Mouse (Mus musculus): ENCODE data around the gene Homer2. TPM values are rescaled to one million over a fixed set of nuclear protein-coding genes. Genes with fewer than 3 reads are reported as not detected.

The Homer2 gene
- polyA plus RNA-seq, 1 experiment from 2014 or later, result 16.0 TPM

GRCm38 (mm10) chr7:81649270-81649669 lies 58.1 kb downstream of the Homer2 start:
- WGBS, result 87% methylated on average over 8 of the region's 8 CpGs
- no peaks in the 10 kb centered on the region for H3K36me3 ChIP-seq (ENCODE audit: control insufficient read depth, insufficient read depth, low read length)
- no peak overlapping the region for H3K27ac ChIP-seq (ENCODE audit: low read depth, low read length)
- no peaks in the 10 kb centered on the region for H3K4me1 ChIP-seq (replicated peaks; ENCODE audit: control insufficient read depth, insufficient read depth, low read length)
- H3K4me3 ChIP-seq (ENCODE audit: low read depth, low read length), result no peak overlapping the region
- H3K4me2 ChIP-seq, result no peak overlapping the region
- DNase-seq (ENCODE audit: low spot score) (no peak), ATAC-seq (replicated peaks; ENCODE audit: low FRiP score) (no peak)
- no peaks in the 10 kb centered on the region for H3K9me3 ChIP-seq (ENCODE audit: control insufficient read depth, low read length)
- no peaks in the 10 kb centered on the region for H3K27me3 ChIP-seq (replicated peaks; ENCODE audit: control insufficient read depth, insufficient read depth, low read length)
- no peak overlapping the region for H3K9ac ChIP-seq (ENCODE audit: low read depth, low read length)

- H3K9me3 ChIP-seq (ENCODE audit: control insufficient read depth, low read length), result no peaks in the 10 kb centered on the region
- H3K27me3 ChIP-seq (replicated peaks; ENCODE audit: control insufficient read depth, insufficient read depth, low read length), result no peaks in the 10 kb centered on the region
- H3K4me1 ChIP-seq (replicated peaks; ENCODE audit: control insufficient read depth, insufficient read depth, low read length), result no peaks in the 10 kb centered on the region
- no peaks in the 10 kb centered on the region for H3K36me3 ChIP-seq (ENCODE audit: control insufficient read depth, insufficient read depth, low read length)
- no peak overlapping the region for H3K4me3 ChIP-seq (ENCODE audit: low read depth, low read length)
- no peak overlapping the region for H3K4me2 ChIP-seq
- DNase-seq (ENCODE audit: low spot score) (no peak), ATAC-seq (replicated peaks; ENCODE audit: low FRiP score) (no peak)
- no peak overlapping the region for H3K27ac ChIP-seq (ENCODE audit: low read depth, low read length)
- 76% methylated on average over 5 of the region's 5 CpGs for WGBS
- H3K9ac ChIP-seq (ENCODE audit: low read depth, low read length), result no peak overlapping the region
Observed at GRCm38 (mm10) chr7:81647959-81648358, 59.4 kb downstream of the Homer2 start.

GRCm38 (mm10) chr7:81644551-81645235 lies 62.6 kb downstream of the Homer2 start:
- no peak overlapping the region for H3K4me3 ChIP-seq (ENCODE audit: low read depth, low read length)
- DNase-seq (ENCODE audit: low spot score), result no peak
- no peaks in the 10 kb centered on the region for H3K9me3 ChIP-seq (ENCODE audit: control insufficient read depth, low read length)
- ATAC-seq (replicated peaks; ENCODE audit: low FRiP score), result no peak
- no peak overlapping the region for H3K27ac ChIP-seq (ENCODE audit: low read depth, low read length)
- no peaks in the 10 kb centered on the region for H3K4me1 ChIP-seq (replicated peaks; ENCODE audit: control insufficient read depth, insufficient read depth, low read length)
- no peak overlapping the region for H3K4me2 ChIP-seq
- 75% methylated on average over 7 of the region's 7 CpGs for WGBS
- H3K27me3 ChIP-seq (replicated peaks; ENCODE audit: control insufficient read depth, insufficient read depth, low read length), result no peaks in the 10 kb centered on the region
- no peak overlapping the region for H3K9ac ChIP-seq (ENCODE audit: low read depth, low read length)
- no peaks in the 10 kb centered on the region for H3K36me3 ChIP-seq (ENCODE audit: control insufficient read depth, insufficient read depth, low read length)

- H3K36me3 ChIP-seq (ENCODE audit: control insufficient read depth, insufficient read depth, low read length), result no peaks in the 10 kb centered on the region
- H3K27ac ChIP-seq (ENCODE audit: low read depth, low read length), result no peak overlapping the region
- H3K27me3 ChIP-seq (replicated peaks; ENCODE audit: control insufficient read depth, insufficient read depth, low read length), result no peaks in the 10 kb centered on the region
- 71% methylated on average over 6 of the region's 6 CpGs for WGBS
- H3K4me1 ChIP-seq (replicated peaks; ENCODE audit: control insufficient read depth, insufficient read depth, low read length), result no peaks in the 10 kb centered on the region
- no peaks in the 10 kb centered on the region for H3K9me3 ChIP-seq (ENCODE audit: control insufficient read depth, low read length)
- ATAC-seq (replicated peaks; ENCODE audit: low FRiP score) (no peak), DNase-seq (ENCODE audit: low spot score) (no peak)
- no peak overlapping the region for H3K4me2 ChIP-seq
- H3K4me3 ChIP-seq (ENCODE audit: low read depth, low read length), result no peak overlapping the region
- H3K9ac ChIP-seq (ENCODE audit: low read depth, low read length), result no peak overlapping the region
Observed at GRCm38 (mm10) chr7:81641101-81641500, 66.2 kb downstream of the Homer2 start.

- H3K4me1 ChIP-seq (replicated peaks; ENCODE audit: control insufficient read depth, insufficient read depth, low read length), result no peaks in the 10 kb centered on the region
- H3K36me3 ChIP-seq (ENCODE audit: control insufficient read depth, insufficient read depth, low read length), result no peaks in the 10 kb centered on the region
- DNase-seq (ENCODE audit: low spot score) (no peak), ATAC-seq (replicated peaks; ENCODE audit: low FRiP score) (no peak)
- no peaks in the 10 kb centered on the region for H3K27me3 ChIP-seq (replicated peaks; ENCODE audit: control insufficient read depth, insufficient read depth, low read length)
- no peaks in the 10 kb centered on the region for H3K9me3 ChIP-seq (ENCODE audit: control insufficient read depth, low read length)
- WGBS, result 86% methylated on average over 6 of the region's 6 CpGs
- no peak overlapping the region for H3K9ac ChIP-seq (ENCODE audit: low read depth, low read length)
- H3K4me3 ChIP-seq (ENCODE audit: low read depth, low read length), result no peak overlapping the region
- H3K27ac ChIP-seq (ENCODE audit: low read depth, low read length), result no peak overlapping the region
- no peak overlapping the region for H3K4me2 ChIP-seq
Observed at GRCm38 (mm10) chr7:81632586-81632985, 74.7 kb downstream of the Homer2 start.

- no peak overlapping the region for H3K4me2 ChIP-seq
- H3K27ac ChIP-seq (ENCODE audit: low read depth, low read length), result no peak overlapping the region
- H3K9me3 ChIP-seq (ENCODE audit: control insufficient read depth, low read length), result no peaks in the 10 kb centered on the region; the same call in 1 of the 2 replicates
- 89% methylated on average over 8 of the region's 8 CpGs for WGBS
- H3K4me3 ChIP-seq (ENCODE audit: low read depth, low read length), result no peak overlapping the region
- DNase-seq (ENCODE audit: low spot score) (no peak), ATAC-seq (replicated peaks; ENCODE audit: low FRiP score) (no peak)
- no peaks in the 10 kb centered on the region for H3K36me3 ChIP-seq (ENCODE audit: control insufficient read depth, insufficient read depth, low read length)
- no peaks in the 10 kb centered on the region for H3K4me1 ChIP-seq (replicated peaks; ENCODE audit: control insufficient read depth, insufficient read depth, low read length)
- no peak overlapping the region for H3K9ac ChIP-seq (ENCODE audit: low read depth, low read length)
- H3K27me3 ChIP-seq (replicated peaks; ENCODE audit: control insufficient read depth, insufficient read depth, low read length), result no peaks in the 10 kb centered on the region
Observed at GRCm38 (mm10) chr7:81631261-81631660, 76.1 kb downstream of the Homer2 start.

GRCm38 (mm10) chr7:81626460-81626859 lies 80.9 kb downstream of the Homer2 start:
- no peak overlapping the region for H3K9ac ChIP-seq (ENCODE audit: low read depth, low read length)
- H3K36me3 ChIP-seq (ENCODE audit: control insufficient read depth, insufficient read depth, low read length), result no peaks in the 10 kb centered on the region
- ATAC-seq (replicated peaks; ENCODE audit: low FRiP score) (no peak), DNase-seq (ENCODE audit: low spot score) (no peak)
- H3K27me3 ChIP-seq (replicated peaks; ENCODE audit: control insufficient read depth, insufficient read depth, low read length), result no peaks in the 10 kb centered on the region
- H3K27ac ChIP-seq (ENCODE audit: low read depth, low read length), result no peak overlapping the region
- no peak overlapping the region for H3K4me2 ChIP-seq
- H3K4me1 ChIP-seq (replicated peaks; ENCODE audit: control insufficient read depth, insufficient read depth, low read length), result no peaks in the 10 kb centered on the region
- 79% methylated on average over 2 of the region's 2 CpGs for WGBS
- no peaks in the 10 kb centered on the region; the same call in 1 of the 2 replicates for H3K9me3 ChIP-seq (ENCODE audit: control insufficient read depth, low read length)
- H3K4me3 ChIP-seq (ENCODE audit: low read depth, low read length), result no peak overlapping the region

GRCm38 (mm10) chr7:81623767-81624166 lies 83.6 kb downstream of the Homer2 start:
- Histone ChIP-seq H3K27ac (ENCODE audit: low read depth, low read length) (no peak overlapping the region), H3K4me2 (no peak overlapping the region), H3K36me3 (ENCODE audit: control insufficient read depth, insufficient read depth, low read length) (no peaks in the 10 kb centered on the region), H3K4me1 (replicated peaks; ENCODE audit: control insufficient read depth, insufficient read depth, low read length) (no peaks in the 10 kb centered on the region), H3K4me3 (ENCODE audit: low read depth, low read length) (no peak overlapping the region), H3K27me3 (replicated peaks; ENCODE audit: control insufficient read depth, insufficient read depth, low read length) (no peaks in the 10 kb centered on the region), H3K9me3 (ENCODE audit: control insufficient read depth, low read length) (no peaks in the 10 kb centered on the region; the same call in 1 of the 2 replicates), H3K9ac (ENCODE audit: low read depth, low read length) (no peak overlapping the region)
- no peak for ATAC-seq (replicated peaks; ENCODE audit: low FRiP score)
- WGBS, result 88% methylated on average over 6 of the region's 6 CpGs
- no peak for DNase-seq (ENCODE audit: low spot score)

GRCm38 (mm10) chr7:81622793-81623192 lies 84.5 kb downstream of the Homer2 start:
- H3K9ac ChIP-seq (ENCODE audit: low read depth, low read length), result no peak overlapping the region
- no peak for ATAC-seq (replicated peaks; ENCODE audit: low FRiP score)
- H3K36me3 ChIP-seq (ENCODE audit: control insufficient read depth, insufficient read depth, low read length), result no peaks in the 10 kb centered on the region
- H3K27me3 ChIP-seq (replicated peaks; ENCODE audit: control insufficient read depth, insufficient read depth, low read length), result no peaks in the 10 kb centered on the region
- no peak for DNase-seq (ENCODE audit: low spot score)
- 90% methylated on average over 4 of the region's 4 CpGs for WGBS
- H3K4me2 ChIP-seq, result no peak overlapping the region
- H3K27ac ChIP-seq (ENCODE audit: low read depth, low read length), result no peak overlapping the region
- no peaks in the 10 kb centered on the region; the same call in 1 of the 2 replicates for H3K9me3 ChIP-seq (ENCODE audit: control insufficient read depth, low read length)
- H3K4me3 ChIP-seq (ENCODE audit: low read depth, low read length), result no peak overlapping the region
- no peaks in the 10 kb centered on the region for H3K4me1 ChIP-seq (replicated peaks; ENCODE audit: control insufficient read depth, insufficient read depth, low read length)

All from liver, embryonic 11.5 days (tissue).